Mouse (Mus musculus) stomach, postnatal 0 days (tissue): ENCODE results near the gene Tdrd9. TPM values are rescaled to one million over a fixed set of nuclear protein-coding genes. Genes with fewer than 3 reads are reported as not detected.
A peak's percentile ranks its signal among the peaks of the same experiment; 100 is the strongest.

Experiments
- ATAC-seq: fragments of 200-750 bp; cut with Nextera tagmentation; 2 replicates; pipeline ENCODE4 v1.8.0; 2017; ENCODE audit not compliant: low FRiP score, low TSS enrichment
- DNase-seq: peaks from one replicate; pipeline ENCODE4 v3.0.0-alpha.2; 2016; ENCODE audit warnings: low spot score
- H3K27ac ChIP-seq: fragments of 300-500 bp; sonication (generic); replicated peaks from 2 replicates; pipeline ENCODE4 v1.5.1; 2014; ENCODE audit warnings: mild to moderate bottlenecking, control low read depth
- H3K27me3 ChIP-seq: fragments of 300-500 bp; sonication (generic); 2 replicates; pipeline ENCODE4 v1.6.1; 2014; ENCODE audit warnings: low read length; ENCODE audit not compliant: control insufficient read depth, insufficient read depth
- H3K36me3 ChIP-seq: fragments of 300-500 bp; sonication (generic); 2 replicates; pipeline ENCODE4 v1.6.1; 2014; ENCODE audit warnings: low read length, mixed read lengths; ENCODE audit not compliant: control insufficient read depth, insufficient read depth
- H3K4me1 ChIP-seq: fragments of 300-500 bp; sonication (generic); replicated peaks from 2 replicates; pipeline ENCODE4 v1.6.1; 2014; ENCODE audit warnings: antibody characterized with exemption; ENCODE audit not compliant: control insufficient read depth, insufficient read depth
- H3K4me2 ChIP-seq: fragments of 300-500 bp; sonication (generic); replicated peaks from 2 replicates; pipeline ENCODE4 v1.6.1; 2014; ENCODE audit warnings: low read depth, mild to moderate bottlenecking, control low read depth, moderate library complexity
- H3K4me3 ChIP-seq: fragments of 300-500 bp; sonication (generic); 2 replicates; pipeline ENCODE4 v1.5.1; 2014; ENCODE audit warnings: low read depth, low read length, control low read depth
- H3K9ac ChIP-seq: fragments of 300-500 bp; sonication (generic); 2 replicates; pipeline ENCODE4 v1.6.1; 2014; ENCODE audit warnings: mild to moderate bottlenecking, low read length, control low read depth, mixed read lengths
- H3K9me3 ChIP-seq: fragments of 300-500 bp; sonication (generic); 2 replicates; pipeline ENCODE4 v1.6.1; 2016; ENCODE audit warnings: low read length; ENCODE audit not compliant: control insufficient read depth
- CTCF ChIP-seq: IDR thresholded peaks from 2 replicates; pipeline ENCODE4 v1.5.1; 2016; ENCODE audit warnings: antibody characterized with exemption, low read depth, mild to moderate bottlenecking, moderate library complexity
- EP300 ChIP-seq: optimal IDR thresholded peaks from 2 replicates; pipeline ENCODE3; 2016; ENCODE audit warnings: antibody characterized with exemption
- WGBS: fragments of 180-500 bp; shearing (Covaris S2); extraction: QIAGEN DNeasy Blood & Tissue Kit; methylation state at CpG from one replicate; pipeline ENCODE4 v1.1.7; 2014; 5-methylcytosine and 5-hydroxymethylcytosine counted together
- polyA plus RNA-seq: library from polyadenylated mRNA; unstranded; fragments of >200 nt; fragmentation: Nextera tagmentation; extraction: Ambion mirVana; gene quantifications from 2 replicates; pipeline ENCODE4 v1.2.1, GENCODE M21; 2015

Gene Tdrd9
- 0.01 TPM in 1 of 2 replicates, not detected in the other for polyA plus RNA-seq

DNA sequence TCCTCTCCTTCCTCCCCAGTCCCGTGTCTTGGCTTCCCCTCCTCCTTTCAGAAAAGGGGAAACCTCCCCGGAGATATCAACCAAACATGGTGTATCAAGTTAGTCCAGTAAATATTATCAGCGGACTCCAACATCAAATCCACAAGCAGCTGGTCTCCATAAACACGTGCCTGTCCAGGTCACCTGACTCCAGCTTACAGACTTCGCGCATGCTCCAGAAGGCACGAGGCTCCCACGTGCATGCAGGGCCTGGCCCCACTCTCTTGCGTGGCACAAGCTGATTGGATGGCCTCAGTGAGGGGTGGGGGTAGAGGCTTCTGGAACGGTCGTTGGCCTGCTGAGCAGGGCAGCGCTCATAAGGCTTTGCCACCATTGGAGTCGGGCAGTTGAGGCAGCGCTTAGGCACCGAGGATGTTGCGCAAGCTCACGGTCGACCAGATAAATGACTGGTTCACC lies at the start of gene Tdrd9:
Tdrd9 (plus strand) TSS at position 329 of the 456 bp plus-strand sequence.
- Histone ChIP-seq H3K27ac (no peak within 1 kb of the TSS), H3K4me2 (no peak within 1 kb of the TSS), H3K4me3 (no peak within 1 kb of the TSS), H3K4me1 (no peaks in the 10 kb centered on the region), H3K27me3 (no peaks in the 10 kb centered on the region), H3K9ac (no peak within 1 kb of the TSS), H3K9me3 (no peaks in the 10 kb centered on the region), H3K36me3 (no peaks in the 10 kb centered on the region)
- ATAC-seq, result no peak
- WGBS, result 78% methylated on average over 18 of the region's 18 CpGs
- no peak for DNase-seq
- TF ChIP-seq EP300 (no peak), CTCF (no peak)

DNA sequence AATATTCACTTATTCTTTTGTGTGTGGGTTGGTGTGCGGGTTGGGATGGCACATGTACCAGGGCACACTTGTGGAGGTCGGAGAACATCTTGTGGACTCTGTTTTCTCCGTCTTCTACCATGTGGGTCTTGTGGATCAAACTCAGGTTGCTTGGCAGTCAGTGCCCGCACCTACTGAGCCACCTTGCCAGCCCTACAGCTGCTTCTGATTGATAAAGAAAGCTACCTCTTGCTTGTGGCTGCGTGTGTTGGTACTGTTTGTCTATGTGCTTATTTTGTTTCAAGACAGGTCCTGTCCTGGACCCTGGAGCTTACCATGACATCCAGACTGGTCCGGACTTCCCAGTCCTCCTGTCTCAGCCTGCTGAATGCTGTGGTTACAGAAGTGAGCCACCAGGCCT lies 48.2 kb upstream of the Tdrd9 start:
- no peak overlapping the region for H3K4me3 ChIP-seq
- no peak overlapping the region for H3K4me2 ChIP-seq
- H3K9ac ChIP-seq, result no peak overlapping the region
- no peaks in the 10 kb centered on the region for H3K27me3 ChIP-seq
- DNase-seq, result no peak
- WGBS, result 80% methylated on average over 6 of the region's 6 CpGs
- H3K9me3 ChIP-seq, result no peaks in the 10 kb centered on the region
- H3K27ac ChIP-seq, result no peak overlapping the region
- H3K4me1 ChIP-seq, result no peaks in the 10 kb centered on the region
- TF ChIP-seq EP300 (no peak), CTCF (no peak)
- no peaks in the 10 kb centered on the region for H3K36me3 ChIP-seq
- no peak for ATAC-seq

DNA sequence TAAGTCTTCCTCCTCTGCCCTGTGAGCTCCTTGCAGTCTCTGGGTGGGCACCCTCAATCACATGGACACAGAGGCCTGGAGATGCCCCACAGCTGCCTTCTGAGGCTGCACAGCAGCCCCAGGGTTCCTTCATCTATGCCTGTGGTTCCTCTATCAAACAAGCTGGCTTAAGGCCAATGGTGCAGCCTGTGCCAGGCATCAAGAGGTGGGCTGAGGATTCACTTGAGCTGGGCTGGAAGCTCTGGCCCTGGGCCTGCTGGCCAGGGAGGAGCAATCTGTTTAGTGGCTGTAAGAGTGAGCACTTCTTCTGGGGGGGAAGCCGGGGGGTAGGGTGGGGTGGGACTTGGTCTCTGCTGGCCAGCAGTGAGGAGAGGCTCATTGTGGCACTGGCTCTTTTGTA lies 44.0 kb upstream of the Tdrd9 start:
- H3K27me3 ChIP-seq, result no peaks in the 10 kb centered on the region
- H3K36me3 ChIP-seq, result no peaks in the 10 kb centered on the region
- WGBS, result 31% methylated on average over 1 of the region's 1 CpGs
- H3K27ac ChIP-seq, result no peak overlapping the region; the same call in 1 of the 2 replicates
- no peak overlapping the region for H3K9ac ChIP-seq
- H3K9me3 ChIP-seq, result no peaks in the 10 kb centered on the region
- peak; percentile 40 for ATAC-seq
- peak; percentile 60 for DNase-seq
- no peaks in the 10 kb centered on the region for H3K4me1 ChIP-seq
- TF ChIP-seq CTCF (no peak), EP300 (no peak)
- no peak overlapping the region for H3K4me2 ChIP-seq
- no peak overlapping the region for H3K4me3 ChIP-seq

DNA sequence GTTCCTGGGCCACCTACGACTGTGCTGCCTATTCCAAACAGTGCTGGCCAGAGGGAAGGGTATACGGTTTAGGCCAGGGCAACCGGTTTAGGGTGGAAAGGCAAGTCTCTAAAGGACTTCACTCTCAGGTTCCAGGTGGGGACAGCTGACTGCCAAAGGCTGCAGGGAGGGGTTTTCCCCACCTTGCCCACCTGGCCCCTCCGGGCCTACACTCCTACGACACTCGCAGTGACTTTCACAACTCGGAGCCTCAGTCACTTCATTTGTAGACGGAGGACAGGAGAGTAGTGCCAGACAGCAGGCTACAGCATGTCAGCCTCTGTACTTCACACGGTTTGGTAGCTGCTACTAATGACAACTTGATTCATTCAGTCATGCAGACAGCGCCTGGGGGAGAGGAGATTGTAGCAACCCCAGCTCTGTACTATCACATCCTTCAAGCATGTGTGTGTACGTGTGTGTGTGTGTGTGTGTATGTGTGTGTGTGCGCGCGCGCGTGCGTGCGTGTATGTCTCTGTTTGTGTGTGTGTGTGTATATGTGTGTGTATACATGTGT lies 42.9 kb upstream of the Tdrd9 start:
- H3K9ac ChIP-seq, result no peak overlapping the region
- WGBS, result 68% methylated on average over 18 of the region's 18 CpGs
- no peaks in the 10 kb centered on the region for H3K36me3 ChIP-seq

DNA sequence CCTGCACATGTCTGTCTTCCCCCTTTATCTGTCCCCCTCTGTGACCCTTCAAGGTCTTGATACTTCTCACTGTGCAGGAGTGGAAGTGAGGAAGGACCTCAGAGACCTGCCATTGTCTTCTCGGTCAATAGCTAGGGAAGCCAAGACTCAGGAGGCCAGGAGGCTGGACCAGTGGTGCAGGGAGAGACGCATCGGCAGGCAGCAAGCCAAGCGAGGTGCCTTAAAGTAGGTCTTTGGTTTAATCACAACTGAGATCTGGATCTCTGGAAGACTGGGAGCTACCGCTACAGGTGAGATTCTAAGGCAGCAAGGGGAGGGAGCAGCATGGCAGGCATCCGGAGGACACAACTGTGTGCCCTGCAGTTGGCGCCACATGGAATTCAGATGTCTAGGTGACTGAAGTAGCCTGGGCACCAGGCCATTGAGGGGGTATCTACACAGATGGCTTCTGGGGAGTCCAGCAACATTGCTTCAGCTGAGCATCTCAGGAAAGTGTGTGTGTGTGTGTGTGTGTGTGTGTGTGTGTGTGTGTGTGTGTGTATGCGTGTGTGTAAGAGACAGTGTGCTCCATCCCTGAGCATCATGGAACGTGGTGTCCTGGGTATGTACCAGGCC lies 39.8 kb upstream of the Tdrd9 start:
- no peak overlapping the region for H3K9ac ChIP-seq
- H3K27ac ChIP-seq, result no peak overlapping the region
- no peaks in the 10 kb centered on the region for H3K9me3 ChIP-seq
- peaks cover 6% of the 10 kb centered on the region for H3K4me1 ChIP-seq
- DNase-seq (no peak), ATAC-seq (no peak)
- TF ChIP-seq CTCF (no peak), EP300 (no peak)
- H3K4me3 ChIP-seq, result no peak overlapping the region
- H3K4me2 ChIP-seq, result no peak overlapping the region
- WGBS, result 82% methylated on average over 8 of the region's 9 CpGs
- no peaks in the 10 kb centered on the region for H3K27me3 ChIP-seq
- no peaks in the 10 kb centered on the region for H3K36me3 ChIP-seq

More for the DNA sequence above, 42.9 kb upstream of the Tdrd9 start:
- Histone ChIP-seq H3K27me3 (no peaks in the 10 kb centered on the region), H3K4me3 (no peak overlapping the region), H3K4me1 (0 out of 2 replicates have a peak, but pooled peaks cover 5% of the 10 kb centered on the region), H3K9me3 (no peaks in the 10 kb centered on the region), H3K27ac (no peak overlapping the region), H3K4me2 (no peak overlapping the region)
- ATAC-seq (no peak; the same call in 1 of the 2 replicates), DNase-seq (no peak)
- no peak for TF ChIP-seq CTCF
- no peak for TF ChIP-seq EP300

DNA sequence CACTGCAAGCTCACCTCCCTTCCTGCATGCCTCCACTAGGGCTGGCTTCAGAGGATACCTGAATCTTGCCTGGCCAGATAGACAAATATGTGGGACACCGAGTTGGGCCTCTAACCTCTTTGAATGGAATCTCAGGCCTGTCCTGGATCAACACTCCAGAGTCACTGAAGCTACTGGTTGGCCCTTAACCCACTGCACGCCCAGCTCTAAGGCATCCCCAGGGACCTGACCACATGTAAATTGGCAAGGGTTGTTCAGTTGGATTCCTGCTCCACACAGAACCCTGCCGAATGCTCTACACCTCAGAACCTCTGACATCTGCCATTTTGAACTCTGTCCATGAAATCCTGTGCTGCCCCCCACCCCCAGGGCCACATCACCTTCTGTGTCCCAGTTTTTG lies 38.8 kb upstream of the Tdrd9 start:
- DNase-seq (no peak), ATAC-seq (no peak)
- Histone ChIP-seq H3K27ac (peak overlapping the region; percentile 56), H3K9me3 (no peaks in the 10 kb centered on the region), H3K4me3 (no peak overlapping the region), H3K27me3 (no peaks in the 10 kb centered on the region), H3K9ac (no peak overlapping the region), H3K36me3 (no peaks in the 10 kb centered on the region), H3K4me1 (peaks cover 14% of the 10 kb centered on the region), H3K4me2 (no peak overlapping the region; the same call in 1 of the 2 replicates)
- 67% methylated on average over 3 of the region's 3 CpGs for WGBS
- TF ChIP-seq CTCF, result no peak
- TF ChIP-seq EP300, result no peak
